Mouse (Mus musculus): ENCODE results near the gene Clec4n. TPM values are rescaled to one million over a fixed set of nuclear protein-coding genes. Genes with fewer than 3 reads are reported as not detected.
"Not testable (repeated sequence)": the region's sequence is repeated elsewhere in the genome, so short reads cannot be mapped to it uniquely, and the experiment has no call there.

The Clec4n gene
- 39.2 and 42.2 TPM in 2 replicates for polyA plus RNA-seq (2015; fragmentation: Nextera tagmentation; extraction: Ambion mirVana)

DNA sequence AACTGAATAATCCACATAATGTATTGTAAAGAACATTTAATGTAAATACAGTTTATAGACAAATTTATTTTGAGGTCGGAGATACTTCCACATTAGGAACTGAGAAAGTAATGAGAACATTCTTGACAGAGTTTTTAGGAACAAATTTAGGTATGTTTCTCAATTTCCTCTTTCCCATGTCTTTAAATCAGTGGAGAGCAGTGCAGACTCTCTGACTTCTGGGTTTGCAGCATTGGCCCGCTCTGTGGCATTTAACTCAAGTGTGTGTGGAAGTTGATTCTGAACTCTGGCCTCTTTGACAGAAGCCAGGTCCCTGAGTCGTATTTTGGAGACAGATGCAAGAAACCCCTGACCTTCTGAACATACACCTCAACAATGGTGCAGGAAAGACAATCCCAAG lies at the start of gene Clec4n:
TSS of gene Clec4n (plus strand) at position 200 of the 400 bp plus-strand sequence.
- no peak for DNase-seq (ENCODE audit: low spot score)

GRCm38 (mm10) chr6:123184862-123185261 lies 44.8 kb upstream of the Clec4n start:
- DNase-seq (ENCODE audit: low spot score), result not testable (repeated sequence)

DNA sequence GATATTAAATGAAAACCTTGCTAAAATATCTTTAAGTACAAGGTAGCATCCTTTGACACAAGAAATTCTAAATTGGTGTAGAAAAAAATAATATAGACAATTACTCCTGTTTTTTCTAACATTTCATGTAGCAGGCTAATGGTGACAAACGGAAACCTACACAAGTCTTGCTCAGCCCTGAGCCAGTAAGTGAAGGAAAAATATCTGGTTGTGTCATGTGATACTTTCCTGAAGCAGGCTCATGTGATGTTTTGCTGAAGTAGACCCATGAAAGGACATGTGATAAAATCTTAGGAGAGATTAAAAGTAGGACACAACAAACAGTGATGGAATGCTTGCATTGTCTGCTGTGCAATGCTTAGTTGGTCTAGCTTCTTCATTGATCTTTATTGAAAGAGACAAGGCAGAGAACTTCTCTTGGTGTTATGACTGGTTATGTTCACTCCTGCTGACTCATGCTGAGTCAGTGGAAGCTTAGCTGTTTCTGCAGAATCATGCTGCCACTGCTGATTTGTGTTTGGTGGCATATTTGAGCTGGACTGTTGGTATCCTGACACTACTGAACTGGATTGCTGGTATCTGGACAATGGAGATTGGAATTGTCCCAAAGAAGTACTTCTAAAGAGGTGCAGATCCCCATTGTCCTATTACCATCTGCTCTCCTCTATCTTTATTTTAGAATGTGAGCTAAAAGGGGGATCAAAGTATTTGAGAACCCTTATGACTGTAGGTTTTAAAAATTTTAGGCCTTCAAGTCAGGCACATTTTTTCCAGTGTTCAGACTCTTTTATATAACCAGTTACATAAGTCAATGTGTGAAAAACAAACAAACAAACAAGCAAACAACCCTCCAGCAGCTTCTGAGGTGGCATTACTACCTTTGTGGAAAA lies 22.2 kb upstream of the Clec4n start:
- DNase-seq (ENCODE audit: low spot score), result no peak

DNA sequence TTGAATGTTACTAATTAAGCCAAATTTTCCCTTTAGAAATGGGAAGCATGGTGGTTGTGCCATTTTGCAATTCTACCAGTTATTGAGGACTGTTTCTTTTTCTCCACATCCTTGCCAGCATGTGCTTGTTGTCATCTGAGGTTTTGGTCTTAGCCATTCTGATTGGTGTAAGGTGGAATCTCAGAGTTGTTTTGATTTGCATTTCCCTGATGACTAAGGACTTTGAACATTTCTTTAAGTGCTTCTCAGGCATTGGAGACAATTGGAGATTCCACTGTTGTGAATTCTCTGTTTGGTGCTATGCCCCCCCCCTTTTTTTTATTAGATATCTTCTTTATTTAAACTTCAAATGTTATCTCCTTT lies 21.6 kb upstream of the Clec4n start:
- not testable (repeated sequence) for DNase-seq (ENCODE audit: low spot score)

DNA sequence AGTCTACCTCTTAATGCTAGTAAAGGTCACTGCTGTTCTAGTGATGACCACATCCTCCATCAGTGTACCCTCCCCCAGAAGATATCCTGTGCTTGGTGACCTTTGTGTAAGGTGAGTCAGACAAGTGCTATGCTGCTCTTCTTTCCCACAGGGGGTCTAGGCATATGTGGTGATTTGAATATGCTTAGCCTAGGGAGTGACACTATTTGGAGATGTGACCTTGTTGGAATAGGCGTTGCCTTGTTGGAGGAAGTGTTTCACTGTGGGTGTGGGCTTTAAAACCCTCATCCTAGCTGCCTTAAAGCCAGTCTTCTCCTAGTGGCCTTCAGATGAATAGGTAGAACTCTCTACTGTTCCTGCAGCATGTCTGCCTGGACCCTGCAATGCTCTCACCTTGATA lies 17.9 kb upstream of the Clec4n start:
- no peak for DNase-seq (ENCODE audit: low spot score)

- DNase-seq (ENCODE audit: low spot score), result no peak
These were observed 2.0 kb upstream of the Clec4n start for GRCm38 (mm10) chr6:123227519-123228166.

DNA sequence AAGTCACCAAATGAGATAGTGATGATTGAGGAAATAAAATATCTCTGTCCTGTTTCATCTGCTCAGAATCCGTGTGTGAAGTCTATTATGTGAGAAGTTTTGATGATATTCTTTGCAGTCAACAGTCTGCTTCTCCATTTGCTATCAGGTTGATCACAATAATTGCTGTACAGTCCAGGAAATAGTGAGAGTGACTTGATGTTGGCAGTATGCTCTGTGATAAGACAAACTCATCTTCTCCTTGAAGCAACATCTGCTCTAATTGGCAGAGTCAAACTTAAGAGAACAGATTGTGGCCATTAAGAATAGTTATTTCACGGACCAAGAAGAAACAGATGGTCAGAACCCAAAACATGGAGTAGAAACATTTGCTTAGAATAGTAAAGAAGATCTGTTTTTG lies 1.5 kb downstream of the Clec4n start:
- no peak for DNase-seq (ENCODE audit: low spot score)

- no peak for DNase-seq (ENCODE audit: low spot score)
These were observed 7.9 kb downstream of the Clec4n start for GRCm38 (mm10) chr6:123237582-123237981.

- DNase-seq (ENCODE audit: low spot score), result no peak
These were observed 14.6 kb downstream of the Clec4n start for GRCm38 (mm10) chr6:123244201-123244600.

DNA sequence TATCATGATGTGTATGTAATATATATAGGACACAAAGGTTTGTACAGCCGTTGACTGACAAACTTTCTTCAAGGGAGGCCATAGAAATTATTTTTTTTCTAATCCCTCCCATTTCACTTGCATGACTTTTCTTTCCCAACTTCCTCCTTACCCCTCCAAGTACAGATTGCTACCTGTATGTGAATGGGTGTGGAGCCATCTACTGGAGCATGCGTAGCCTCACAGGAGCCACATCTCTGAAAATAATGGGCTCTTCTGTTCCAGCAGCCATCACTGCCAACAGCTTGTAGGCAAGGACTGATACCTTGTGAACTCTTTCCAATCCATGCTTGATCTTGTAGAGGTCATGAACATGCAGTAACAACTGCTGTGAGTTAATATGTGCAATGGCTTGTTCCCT lies 19.2 kb downstream of the Clec4n start:
- not testable (repeated sequence) for DNase-seq (ENCODE audit: low spot score)

DNA sequence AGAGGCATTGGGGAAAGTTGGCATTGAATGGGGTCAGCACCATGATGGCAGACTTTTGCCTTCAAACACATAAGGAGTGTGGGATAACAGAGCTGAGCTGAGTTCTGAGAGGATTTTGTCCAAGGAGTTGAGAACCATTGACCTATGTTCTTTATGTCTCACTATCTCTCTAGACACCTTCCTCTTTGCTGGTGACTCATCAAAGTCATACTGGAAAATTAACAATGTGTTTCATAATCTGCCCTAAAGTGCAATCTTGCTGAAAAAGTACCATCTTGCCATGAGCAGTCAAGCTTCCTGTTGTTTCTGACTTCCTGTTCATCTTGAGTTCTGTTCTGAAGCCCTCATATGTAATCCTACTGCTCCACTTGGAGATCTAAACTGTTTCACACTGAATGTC lies 23.1 kb downstream of the Clec4n start:
- no peak for DNase-seq (ENCODE audit: low spot score)

- no peak for DNase-seq (ENCODE audit: low spot score)
These were observed 29.3 kb downstream of the Clec4n start for GRCm38 (mm10) chr6:123258946-123259345.

DNA sequence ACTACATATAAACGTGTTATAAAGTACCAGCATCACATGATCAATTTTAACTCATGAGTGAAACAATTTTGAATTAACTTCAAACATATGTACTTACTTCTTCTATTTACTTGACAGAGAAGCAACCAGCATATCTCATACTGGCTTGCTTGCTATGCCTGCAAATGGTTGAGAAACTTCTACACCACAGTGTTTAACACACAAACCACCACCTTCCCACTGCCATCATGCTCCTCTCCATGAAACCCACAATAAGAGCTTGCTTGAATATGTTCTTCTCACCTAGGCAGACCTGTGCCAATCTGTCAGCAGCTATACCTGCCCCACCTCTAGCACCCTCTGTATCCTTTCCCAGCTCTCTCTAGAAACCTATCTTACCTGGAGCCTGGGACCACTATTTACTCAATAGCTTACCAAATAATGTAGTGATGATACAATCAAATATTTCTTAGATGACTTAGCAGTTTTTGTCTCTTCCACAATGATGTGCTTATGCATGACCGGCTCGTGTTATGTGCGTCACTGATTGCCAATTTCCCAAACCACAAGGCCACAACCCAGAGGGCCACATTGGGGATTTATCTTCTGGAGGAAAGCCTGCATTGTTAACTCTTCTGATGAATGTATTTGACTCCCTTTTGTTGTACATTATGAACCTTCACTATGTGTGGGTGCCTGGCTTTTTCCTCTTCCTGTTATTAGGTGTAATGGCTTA lies 30.4 kb downstream of the Clec4n start:
- DNase-seq (ENCODE audit: low spot score), result no peak

DNA sequence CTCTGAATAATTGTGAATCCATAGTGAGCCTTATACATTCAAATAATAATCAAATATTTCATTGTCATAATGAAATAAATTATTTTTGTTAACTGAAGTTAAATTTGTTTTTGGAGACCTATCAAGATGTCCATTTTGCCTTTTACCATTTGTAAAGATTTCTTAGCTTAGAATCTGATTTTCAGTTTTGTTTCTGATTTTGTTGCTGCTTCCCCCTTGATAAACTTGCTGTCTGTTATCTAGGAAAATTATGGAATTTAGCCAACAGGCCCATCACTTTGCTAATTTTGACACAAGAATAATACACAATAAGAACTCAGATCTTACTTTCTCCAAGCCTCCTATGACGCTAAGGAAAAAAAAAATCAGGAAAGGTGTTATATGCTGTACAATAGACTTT lies 31.2 kb downstream of the Clec4n start:
- no peak for DNase-seq (ENCODE audit: low spot score)

DNA sequence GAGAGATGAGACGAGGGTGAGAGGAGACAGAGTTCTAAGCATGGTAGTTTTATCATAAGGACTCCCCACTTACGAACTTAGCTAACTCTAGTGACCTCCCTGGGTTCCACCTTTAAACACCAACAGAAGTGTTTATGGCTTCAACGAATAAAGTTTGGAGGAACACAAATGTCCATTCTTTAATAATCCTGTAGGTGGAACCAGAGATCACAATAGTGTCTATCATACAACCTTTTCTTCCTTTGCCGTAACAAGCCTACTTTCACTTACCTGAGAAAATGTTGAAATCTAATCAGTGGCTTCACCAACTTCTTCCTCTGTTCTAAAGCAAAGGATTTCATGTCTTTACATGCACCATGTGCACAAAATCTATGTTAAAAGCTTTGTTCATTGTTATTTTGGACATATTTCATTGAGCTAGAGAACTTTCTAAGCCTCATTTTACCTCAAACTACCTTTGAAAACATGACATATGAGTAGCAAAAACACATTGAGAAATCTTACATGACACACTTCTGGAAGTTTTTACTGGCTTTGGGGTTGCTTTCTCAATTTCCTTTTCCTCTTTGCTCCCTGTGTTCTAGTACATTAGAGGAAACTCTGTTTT lies 32.0 kb downstream of the Clec4n start, which contains the start of gene Clec4d:
TSS of gene Clec4d (plus strand) at position 557 of the 607 bp plus-strand sequence.
- peak; percentile 4 for DNase-seq (ENCODE audit: low spot score)

- DNase-seq (ENCODE audit: low spot score), result no peak
These were observed 34.6 kb downstream of the Clec4n start for GRCm38 (mm10) chr6:123264194-123264593.

GRCm38 (mm10) chr6:123265809-123266208 lies 36.2 kb downstream of the Clec4n start:
- no peak for DNase-seq (ENCODE audit: low spot score)

DNA sequence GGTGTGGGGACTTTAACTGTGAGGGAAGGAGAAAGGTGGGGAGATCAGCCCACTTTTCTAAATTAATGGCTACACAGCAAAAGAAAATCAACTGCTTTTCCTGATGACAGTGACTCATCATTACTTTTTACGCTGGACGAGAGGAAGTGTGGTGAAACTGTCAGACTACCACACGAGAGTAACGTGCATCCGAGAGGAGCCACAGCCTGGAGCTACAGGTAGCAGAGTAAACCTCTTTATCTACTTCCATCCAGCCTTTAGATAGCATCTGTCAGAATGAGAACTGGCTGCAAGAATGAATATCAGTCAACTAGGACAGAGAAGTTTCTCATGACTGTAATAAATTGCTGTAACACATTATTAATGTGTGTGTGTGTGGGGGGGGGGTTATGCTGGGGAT lies 37.3 kb downstream of the Clec4n start:
- no peak for DNase-seq (ENCODE audit: low spot score)

GRCm38 (mm10) chr6:123279443-123279842 lies 49.8 kb downstream of the Clec4n start:
- no peak for DNase-seq (ENCODE audit: low spot score)

GRCm38 (mm10) chr6:123286311-123286710 lies 56.7 kb downstream of the Clec4n start:
- DNase-seq (ENCODE audit: low spot score), result no peak

DNA sequence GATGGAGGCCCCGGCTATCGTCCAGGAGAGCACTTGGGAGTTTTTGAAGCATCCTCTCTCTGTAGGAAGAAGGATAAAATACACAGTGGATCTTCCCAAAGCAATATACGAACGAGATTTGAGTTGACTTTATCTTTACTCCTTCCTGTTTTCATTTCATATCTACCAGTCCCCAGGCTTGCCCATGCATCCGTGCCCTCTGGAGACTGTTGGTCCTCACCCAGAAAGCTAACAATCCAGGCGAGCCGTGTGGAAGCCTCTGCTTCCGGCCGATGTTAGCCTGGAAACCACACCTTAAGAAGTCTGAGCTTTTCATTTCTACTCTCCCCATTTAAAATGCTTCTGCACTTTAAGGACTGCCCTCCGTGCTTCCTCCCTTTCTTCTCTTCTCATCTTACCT lies 59.3 kb downstream of the Clec4n start:
- DNase-seq (ENCODE audit: low spot score), result no peak

DNA sequence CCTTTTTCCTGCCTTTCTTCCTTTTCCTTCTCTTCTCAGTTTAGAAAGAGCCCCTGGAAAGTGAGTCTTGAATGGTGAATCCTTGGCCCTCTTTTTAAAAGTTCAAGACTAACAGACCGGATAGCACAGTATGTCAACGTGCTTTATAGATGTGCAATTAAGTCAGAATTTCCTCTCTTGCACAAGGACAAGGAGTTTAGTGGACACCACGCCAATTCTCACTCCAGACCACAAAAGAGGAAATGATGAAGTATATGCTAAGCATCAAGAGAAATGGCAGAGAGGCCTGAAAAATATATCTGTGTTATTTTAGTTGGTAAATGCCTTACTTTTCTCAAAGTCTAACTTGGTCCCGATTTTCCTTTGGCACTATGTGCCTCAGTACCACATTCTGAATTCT lies 60.1 kb downstream of the Clec4n start, which contains the start of gene Clec4e:
TSS of gene Clec4e (minus strand) at position 118 of the 400 bp plus-strand sequence.
- DNase-seq (ENCODE audit: low spot score), result no peak
